Mouse (Mus musculus): ENCODE data around the gene Krt16. TPM values are rescaled to one million over a fixed set of nuclear protein-coding genes. Genes with fewer than 3 reads are reported as not detected.
A peak's percentile ranks its signal among the peaks of the same experiment; 100 is the strongest.

Krt16 gene
- total RNA-seq (2017): 0.25 TPM in 1 of 2 replicates, not detected in the other

GRCm38 (mm10) chr11:100248852-100249465 is at the start of gene Krt16:
Gene Krt16, minus strand, starts transcription at chr11:100248902.
- ATAC-seq (ENCODE audit: extremely low read depth, insufficient number of reproducible peaks, low FRiP score, poor library complexity, severe bottlenecking): no peak

GRCm38 (mm10) chr11:100297801-100298200 is 49.1 kb upstream of the Krt16 start:
- ATAC-seq (ENCODE audit: extremely low read depth, insufficient number of reproducible peaks, low FRiP score, poor library complexity, severe bottlenecking): no peak

- peak; percentile 72 for ATAC-seq (ENCODE audit: extremely low read depth, insufficient number of reproducible peaks, low FRiP score, poor library complexity, severe bottlenecking)
Measured at GRCm38 (mm10) chr11:100295308-100295707, 46.6 kb upstream of the Krt16 start.

DNA sequence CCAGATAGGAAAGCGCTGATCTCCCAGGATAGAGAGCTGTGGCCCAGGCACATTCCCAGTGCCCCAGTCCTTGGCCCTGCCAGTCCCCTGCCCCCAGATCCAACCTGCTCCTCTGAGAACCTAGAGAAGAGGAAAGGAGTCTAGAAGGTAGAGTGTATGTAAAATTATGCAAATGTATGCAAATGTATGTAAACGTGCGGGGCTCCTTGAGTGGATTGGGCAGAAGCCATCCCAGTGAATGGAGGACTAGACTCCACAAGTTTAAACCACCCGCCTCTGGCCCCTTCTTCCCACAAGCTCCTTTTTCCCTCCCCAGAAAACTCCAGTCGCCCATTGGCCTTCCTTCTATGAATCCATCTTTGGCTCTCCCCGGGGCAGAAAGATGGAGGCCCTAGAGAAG is 44.2 kb upstream of the Krt16 start:
- no peak for ATAC-seq (ENCODE audit: extremely low read depth, insufficient number of reproducible peaks, low FRiP score, poor library complexity, severe bottlenecking)

DNA sequence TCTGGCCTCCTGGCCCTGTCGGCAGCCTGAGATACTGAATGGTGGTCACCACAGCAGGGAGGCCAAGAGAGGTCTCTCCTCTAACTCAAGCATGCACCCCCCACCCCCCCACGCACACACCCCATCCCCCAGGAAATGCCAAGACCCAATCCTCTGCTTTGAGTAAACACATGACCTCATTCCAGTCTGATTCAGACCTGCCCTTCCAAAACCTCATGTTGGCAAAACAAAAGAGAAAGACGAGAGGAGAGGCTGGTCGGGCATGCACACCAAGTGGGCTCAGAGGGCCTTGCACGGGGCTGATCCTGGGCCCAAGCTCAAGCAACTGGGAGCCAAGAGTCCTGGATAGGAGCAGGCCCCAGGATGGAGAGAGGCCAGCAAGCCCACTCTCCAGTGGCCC is 41.5 kb upstream of the Krt16 start:
- no peak for ATAC-seq (ENCODE audit: extremely low read depth, insufficient number of reproducible peaks, low FRiP score, poor library complexity, severe bottlenecking)

GRCm38 (mm10) chr11:100288942-100289341 is 40.2 kb upstream of the Krt16 start:
- ATAC-seq (ENCODE audit: extremely low read depth, insufficient number of reproducible peaks, low FRiP score, poor library complexity, severe bottlenecking): no peak

DNA sequence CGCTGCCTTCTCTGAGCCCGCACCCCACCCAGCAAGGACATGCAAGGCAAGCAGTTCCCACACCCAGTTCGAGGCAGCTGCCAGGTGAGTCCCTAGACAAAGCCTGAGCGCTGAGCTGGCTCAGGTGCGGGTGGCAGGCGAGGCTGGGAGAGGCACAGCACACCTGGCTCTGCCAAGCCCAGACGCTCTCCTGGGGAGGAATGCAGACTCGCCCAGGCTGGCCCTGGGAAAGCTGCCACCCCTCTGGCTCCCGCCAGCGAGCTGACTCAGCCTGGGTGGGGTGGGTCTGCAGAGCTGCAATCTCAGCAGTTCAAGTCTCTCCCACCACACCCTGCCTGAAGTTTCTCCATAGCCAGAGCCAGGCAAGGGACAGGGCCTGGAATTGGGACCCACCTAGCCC is 38.3 kb upstream of the Krt16 start:
- no peak for ATAC-seq (ENCODE audit: extremely low read depth, insufficient number of reproducible peaks, low FRiP score, poor library complexity, severe bottlenecking)

DNA sequence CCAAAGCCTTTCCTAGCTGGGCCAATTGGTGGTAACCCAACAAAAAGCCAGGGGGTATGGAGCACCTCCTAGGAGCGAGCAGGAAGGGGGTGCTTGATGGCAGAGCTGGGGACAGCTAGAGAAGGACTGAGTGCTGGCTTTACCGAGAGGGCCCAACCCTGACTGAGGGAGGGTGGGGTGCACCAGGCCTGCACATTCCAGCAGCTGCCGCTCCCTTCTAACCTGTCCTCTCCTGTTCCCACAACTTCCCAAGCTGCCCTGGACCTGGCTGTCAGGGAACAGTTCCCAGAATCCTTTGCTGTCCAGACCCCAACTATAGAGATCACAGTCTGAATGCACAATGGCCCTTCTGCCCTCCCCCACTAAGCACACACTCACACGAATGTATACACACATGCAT is 36.3 kb upstream of the Krt16 start:
- ATAC-seq (ENCODE audit: extremely low read depth, insufficient number of reproducible peaks, low FRiP score, poor library complexity, severe bottlenecking): no peak

DNA sequence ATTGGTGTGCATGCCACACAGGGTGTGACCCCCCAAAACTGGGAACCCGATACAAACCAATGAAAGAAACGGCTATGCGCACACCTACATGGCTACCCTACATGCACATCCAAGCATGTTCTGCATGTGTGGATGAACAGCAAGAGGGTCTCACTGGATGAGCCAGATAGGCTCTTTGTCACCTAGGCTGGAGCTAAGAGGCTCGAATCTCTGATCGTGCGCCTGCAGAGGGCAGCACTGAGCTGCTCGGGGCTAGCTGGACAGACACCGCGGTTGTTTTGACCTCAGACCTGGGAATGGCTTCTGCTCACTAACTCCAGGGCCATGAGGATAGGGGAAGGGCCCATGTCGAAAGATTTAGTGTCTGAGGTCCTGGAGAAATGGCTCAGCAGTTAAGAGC is 33.8 kb upstream of the Krt16 start:
- ATAC-seq (ENCODE audit: extremely low read depth, insufficient number of reproducible peaks, low FRiP score, poor library complexity, severe bottlenecking): 0 out of 2 replicates have a peak, but pooled peaks have one; percentile 27

DNA sequence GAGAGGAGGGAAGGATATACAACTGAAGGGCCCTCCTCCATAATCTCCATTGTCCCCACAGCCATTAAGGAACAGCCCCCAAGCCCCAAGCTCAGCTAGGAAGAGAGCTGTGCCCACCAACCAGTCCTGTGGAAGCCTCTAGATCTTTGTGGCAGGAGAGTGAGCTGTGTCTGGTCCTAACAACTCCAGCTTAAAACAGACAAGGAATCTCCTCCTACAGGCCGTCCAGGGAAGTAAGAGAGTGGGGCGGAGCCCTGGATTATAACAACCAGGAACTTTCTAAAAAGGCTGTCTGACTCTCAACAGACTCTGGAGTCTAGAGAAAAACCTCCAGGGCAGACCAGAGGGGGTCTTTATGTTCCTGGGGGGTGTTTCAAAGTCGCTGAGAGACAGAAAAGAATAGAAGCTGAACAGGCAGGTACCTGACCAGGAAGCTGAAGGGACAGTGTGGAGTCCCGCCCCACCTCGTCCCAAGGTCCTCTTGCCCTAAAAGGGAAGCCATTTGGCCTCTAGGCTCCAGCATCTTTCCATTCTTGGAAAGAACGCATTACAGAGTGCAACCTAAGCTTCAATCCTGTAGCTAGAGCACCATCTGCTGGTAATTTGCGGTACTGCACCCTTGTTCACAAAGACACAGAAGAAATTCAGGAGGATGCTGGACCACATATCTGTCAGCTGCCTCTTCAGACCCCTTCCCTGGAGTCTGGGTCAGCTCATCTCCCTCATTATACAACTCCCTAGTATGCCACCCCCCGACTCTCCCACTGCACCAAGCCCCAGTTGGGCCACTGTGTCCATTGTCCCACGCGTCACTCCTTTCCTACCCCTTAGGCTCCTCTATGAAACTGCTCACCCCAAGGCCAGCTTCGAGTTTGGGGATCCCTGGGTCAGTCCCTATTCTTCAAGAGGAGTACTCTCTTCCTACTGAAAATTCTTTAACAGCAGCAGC is 33.2 kb upstream of the Krt16 start:
- peak; percentile 39; the same call in 1 of the 2 replicates for ATAC-seq (ENCODE audit: extremely low read depth, insufficient number of reproducible peaks, low FRiP score, poor library complexity, severe bottlenecking)

DNA sequence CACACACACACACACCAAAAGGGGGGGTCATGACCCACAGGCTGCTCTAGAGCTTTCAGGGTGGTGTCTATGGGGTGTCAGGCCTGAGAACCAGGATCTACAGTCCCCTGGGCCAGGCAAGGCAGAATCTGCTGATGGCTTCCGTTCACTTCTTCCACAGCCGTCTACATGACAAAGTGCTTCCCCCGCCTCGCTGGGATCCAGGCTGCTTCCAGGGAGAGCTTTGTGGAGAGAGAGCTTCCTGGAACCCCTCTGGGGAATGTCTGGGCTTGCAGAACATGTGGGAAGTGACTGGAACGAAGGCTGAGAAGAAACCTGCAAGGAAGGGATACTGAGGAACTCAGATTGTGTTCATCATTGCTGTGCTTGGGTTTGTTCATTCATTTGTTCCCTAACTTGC is 30.1 kb upstream of the Krt16 start:
- no peak for ATAC-seq (ENCODE audit: extremely low read depth, insufficient number of reproducible peaks, low FRiP score, poor library complexity, severe bottlenecking)

GRCm38 (mm10) chr11:100277726-100278480 is 29.2 kb upstream of the Krt16 start:
- ATAC-seq (ENCODE audit: extremely low read depth, insufficient number of reproducible peaks, low FRiP score, poor library complexity, severe bottlenecking): no peak

GRCm38 (mm10) chr11:100275466-100275865 is 26.8 kb upstream of the Krt16 start:
- no peak for ATAC-seq (ENCODE audit: extremely low read depth, insufficient number of reproducible peaks, low FRiP score, poor library complexity, severe bottlenecking)

- ATAC-seq (ENCODE audit: extremely low read depth, insufficient number of reproducible peaks, low FRiP score, poor library complexity, severe bottlenecking): no peak
Measured at GRCm38 (mm10) chr11:100274719-100275118, 26.0 kb upstream of the Krt16 start.

DNA sequence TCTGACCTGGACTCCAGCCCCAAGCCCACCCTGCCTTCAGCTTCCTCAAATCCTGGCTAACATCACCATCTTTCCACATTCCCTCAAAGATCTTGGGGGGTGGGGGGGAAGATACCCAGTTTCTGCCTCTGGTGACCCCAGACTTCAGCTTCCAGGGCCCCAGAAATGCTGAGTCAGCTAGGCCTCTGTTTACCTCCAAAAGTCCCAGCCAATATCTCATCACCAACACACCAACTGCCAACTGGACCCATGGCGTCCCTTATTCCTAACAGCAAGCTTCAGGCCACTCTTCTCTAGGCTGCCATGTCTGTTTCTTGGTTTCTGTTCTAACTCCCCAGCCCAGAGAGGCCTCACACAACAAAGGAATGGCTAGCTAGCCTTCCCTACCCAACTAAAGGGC is 23.2 kb upstream of the Krt16 start:
- no peak for ATAC-seq (ENCODE audit: extremely low read depth, insufficient number of reproducible peaks, low FRiP score, poor library complexity, severe bottlenecking)

DNA sequence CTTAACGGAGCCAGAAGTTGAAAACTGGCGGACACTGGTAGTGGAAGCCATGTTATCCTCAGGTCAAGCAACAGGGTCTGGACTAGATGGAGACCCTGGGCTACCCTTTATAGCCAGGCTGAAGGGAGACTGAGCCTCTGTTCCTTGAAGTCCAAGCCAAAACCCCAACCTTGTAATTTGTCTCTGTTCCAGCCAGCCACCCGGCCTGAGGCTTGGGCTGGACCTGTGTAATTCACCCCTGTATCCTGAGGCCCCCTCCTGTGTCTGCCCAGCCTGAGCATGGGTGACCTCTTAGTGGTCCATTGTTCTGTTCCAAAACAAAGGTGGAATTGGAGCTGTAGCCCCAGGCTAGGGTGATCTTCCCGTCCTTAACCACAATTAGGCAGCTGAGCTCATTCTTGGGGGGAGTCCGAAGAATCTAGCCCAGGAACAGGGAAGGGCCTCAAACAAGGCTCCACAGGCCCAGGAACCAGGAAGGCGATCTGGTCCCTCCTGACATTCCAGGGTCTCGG is 21.2 kb upstream of the Krt16 start, which contains the start of gene Krt42:
Gene Krt42 (minus strand): TSS at position 51 of the 512 bp plus-strand sequence.
- no peak for ATAC-seq (ENCODE audit: extremely low read depth, insufficient number of reproducible peaks, low FRiP score, poor library complexity, severe bottlenecking)

DNA sequence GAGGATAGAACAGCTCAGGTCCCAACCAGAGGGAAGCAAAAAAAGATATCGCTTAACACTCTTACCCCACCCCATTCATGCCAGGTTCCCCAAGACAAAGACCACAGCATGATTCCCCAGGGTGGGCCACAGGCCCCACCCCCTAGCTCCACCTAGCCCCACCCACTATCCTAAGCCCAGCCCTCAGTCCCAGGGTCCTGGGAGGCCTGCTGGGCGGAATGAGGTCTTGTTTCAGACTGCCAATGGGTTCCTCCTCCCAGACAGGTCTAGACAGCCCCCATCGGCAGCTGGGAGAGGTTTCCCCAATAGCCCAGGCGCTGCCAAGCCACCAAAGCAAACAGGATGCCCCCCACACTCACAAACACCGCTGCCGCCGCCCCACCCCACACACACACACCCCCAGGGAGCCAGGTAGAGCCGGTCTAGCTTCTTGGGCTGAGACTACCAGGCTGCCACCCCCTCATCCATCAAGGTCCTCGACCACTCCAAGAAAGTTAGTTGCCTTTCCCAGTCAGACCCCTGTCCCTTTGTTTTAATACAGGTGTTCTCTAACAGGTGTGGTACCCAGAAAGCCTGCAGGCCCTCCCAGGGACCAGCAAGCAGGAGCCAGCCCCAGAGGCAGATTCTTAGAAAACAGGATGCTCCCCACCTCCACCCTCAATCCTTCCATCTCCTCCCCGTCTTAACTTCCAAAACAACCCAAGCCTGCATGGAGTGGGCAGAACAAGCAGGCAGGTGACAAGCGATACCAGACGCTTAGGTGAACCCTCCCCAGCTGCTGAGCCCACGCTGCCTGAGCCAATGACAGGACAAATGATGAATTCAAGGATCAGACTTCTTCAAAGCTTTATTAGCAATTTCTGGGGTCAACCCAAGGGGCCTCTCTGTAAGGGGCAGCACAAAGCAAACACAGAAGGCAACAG is 13.6 kb upstream of the Krt16 start:
- no peak for ATAC-seq (ENCODE audit: extremely low read depth, insufficient number of reproducible peaks, low FRiP score, poor library complexity, severe bottlenecking)

- no peak for ATAC-seq (ENCODE audit: extremely low read depth, insufficient number of reproducible peaks, low FRiP score, poor library complexity, severe bottlenecking)
Measured at GRCm38 (mm10) chr11:100261235-100261605, 12.5 kb upstream of the Krt16 start.

Measured in neutrophil, adult 5-6 weeks (primary cell).